Mouse (Mus musculus) gastrocnemius, adult 2 months (tissue): ENCODE measurements around the gene Pafah1b3. TPM values are rescaled to one million over a fixed set of nuclear protein-coding genes. Genes with fewer than 3 reads are reported as not detected.

ENCODE experiments used
- DNase-seq: peaks from one replicate; pipeline ENCODE4 v3.0.0; 2022
- H3K27ac ChIP-seq: fragments of 200-600 bp; 2 replicates; pipeline ENCODE4 v1.8.1; 2022; ENCODE audit warnings: mild to moderate bottlenecking
- H3K4me3 ChIP-seq: fragments of 200-600 bp; 2 replicates; pipeline ENCODE4 v1.8.1; 2022; ENCODE audit warnings: mild to moderate bottlenecking, moderate library complexity
- CTCF ChIP-seq: fragments of 200-600 bp; IDR thresholded peaks from 2 replicates; pipeline ENCODE4 v1.8.1; 2022; ENCODE audit warnings: antibody characterized with exemption, mild to moderate bottlenecking, moderate library complexity
- intact Hi-C: fragments of 180-260 bp; cut with DNase I; formaldehyde crosslinking; loops from one replicate; pipeline ENCODE4 v1.15.1; 2025
- total RNA-seq, 2 experiments: library from RNA; stranded (reverse); gene quantifications; 2 replicates each; pipeline ENCODE4 v1.2.3; 2021

The Pafah1b3 gene
- total RNA-seq, 2 experiments from 2014 or later = 0.38 to 0.86 TPM

GRCm38 (mm10) chr7:25284171-25284570, 13.6 kb downstream of the Pafah1b3 start:
- Histone ChIP-seq H3K27ac (peak overlapping the region; percentile 97), H3K4me3 (peak overlapping the region; percentile 93)
- DNase-seq = peak; percentile 18
- TF ChIP-seq CTCF = no peak
- intact Hi-C loops = loop anchor here (2.0 to 5.0 kb wide), 3 partner anchors 29 to 103 kb away; no protein-coding TSS in a partner anchor

- H3K27ac ChIP-seq = peak overlapping the region; percentile 97
- TF ChIP-seq CTCF = no peak
- peak; percentile 40 for DNase-seq
- intact Hi-C loops = loop anchor here (2.0 to 5.0 kb wide), 3 partner anchors 29 to 104 kb away; no protein-coding TSS in a partner anchor
- peak overlapping the region; percentile 93 for H3K4me3 ChIP-seq
Measured at GRCm38 (mm10) chr7:25283637-25284036, 14.1 kb downstream of the Pafah1b3 start.

- intact Hi-C loops = loop anchor here (5.0 kb wide), 2 partner anchors 50 to 105 kb away; no protein-coding TSS in a partner anchor
- no peak for TF ChIP-seq CTCF
- peak overlapping the region; percentile 97 for H3K27ac ChIP-seq
- DNase-seq = no peak
- peak overlapping the region; percentile 93 for H3K4me3 ChIP-seq
Measured at GRCm38 (mm10) chr7:25282731-25283211, 15.0 kb downstream of the Pafah1b3 start.

- intact Hi-C loops = loop anchor here (5.0 kb wide), 2 partner anchors 50 to 105 kb away; no protein-coding TSS in a partner anchor
- TF ChIP-seq CTCF = no peak
- DNase-seq = peak; percentile 99
- Histone ChIP-seq H3K4me3 (peak overlapping the region; percentile 93), H3K27ac (peak overlapping the region; percentile 97)
Measured at GRCm38 (mm10) chr7:25281734-25282601, 15.8 kb downstream of the Pafah1b3 start.

- no peak for DNase-seq
Measured at GRCm38 (mm10) chr7:25281166-25281733, 16.5 kb downstream of the Pafah1b3 start.

GRCm38 (mm10) chr7:25279861-25280791, 17.7 kb downstream of the Pafah1b3 start:
- peak; percentile 69 for DNase-seq
- intact Hi-C loops = loop anchor here (2.0 to 5.0 kb wide), 3 partner anchors 39 to 107 kb away; no protein-coding TSS in a partner anchor
- Histone ChIP-seq H3K27ac (peak overlapping the region; percentile 97), H3K4me3 (peak overlapping the region; percentile 88)
- no peak for TF ChIP-seq CTCF

More at GRCm38 (mm10) chr7:25281166-25281733, 16.5 kb downstream of the Pafah1b3 start:
- H3K4me3 ChIP-seq = peak overlapping the region; percentile 93
- peak overlapping the region; percentile 97 for H3K27ac ChIP-seq
- no peak for TF ChIP-seq CTCF
- intact Hi-C loops = loop anchor here (5.0 kb wide), 2 partner anchors 51 to 106 kb away; no protein-coding TSS in a partner anchor

- Histone ChIP-seq H3K27ac (peak overlapping the region; percentile 97), H3K4me3 (peak overlapping the region; percentile 88)
- intact Hi-C loops = loop anchor here (2.0 kb wide), 1 partner anchor 38 kb away; no protein-coding TSS in a partner anchor
- DNase-seq = peak; percentile 91
- TF ChIP-seq CTCF = peak; percentile 56
Measured at GRCm38 (mm10) chr7:25279076-25279860, 18.5 kb downstream of the Pafah1b3 start.

GRCm38 (mm10) chr7:25278341-25279075, 19.3 kb downstream of the Pafah1b3 start:
- intact Hi-C loops = loop anchor here (2.0 kb wide), 1 partner anchor 38 kb away; no protein-coding TSS in a partner anchor
- peak; percentile 73 for TF ChIP-seq CTCF
- peak; percentile 87 for DNase-seq
- H3K4me3 ChIP-seq = peak overlapping the region; percentile 88
- H3K27ac ChIP-seq = peak overlapping the region; percentile 97

- H3K4me3 ChIP-seq = peak overlapping the region; percentile 88
- H3K27ac ChIP-seq = peak overlapping the region; percentile 97
- DNase-seq = no peak
- intact Hi-C loops = loop anchor here (2.0 kb wide), 1 partner anchor 37 kb away; no protein-coding TSS in a partner anchor
- no peak for TF ChIP-seq CTCF
Measured at GRCm38 (mm10) chr7:25277998-25278340, 19.8 kb downstream of the Pafah1b3 start.

GRCm38 (mm10) chr7:25277405-25277804, 20.4 kb downstream of the Pafah1b3 start:
- DNase-seq = no peak
- Histone ChIP-seq H3K4me3 (peak overlapping the region; percentile 88), H3K27ac (peak overlapping the region; percentile 97)
- intact Hi-C loops = no loop called here
- no peak for TF ChIP-seq CTCF
